Mouse (Mus musculus) bone marrow macrophage, adult 2 months (primary cell): Measurements from ENCODE around the gene Tmem178b. TPM values are rescaled to one million over a fixed set of nuclear protein-coding genes. Genes with fewer than 3 reads are reported as not detected.

Experiments
- H3K27ac ChIP-seq: 2 replicates; pipeline ENCODE4 v1.5.1; 2012; ENCODE audit warnings: low read depth, low read length; ENCODE audit not compliant: insufficient read depth
- H3K4me1 ChIP-seq: 2 replicates; pipeline ENCODE4 v1.6.1; 2012; ENCODE audit warnings: low read length; ENCODE audit not compliant: control insufficient read depth, insufficient read depth
- H3K4me3 ChIP-seq: 2 replicates; pipeline ENCODE4 v1.5.1; 2012; ENCODE audit warnings: mild to moderate bottlenecking, low read length, moderate library complexity; ENCODE audit not compliant: insufficient read depth
- CTCF ChIP-seq: IDR thresholded peaks from 2 replicates; pipeline ENCODE4 v1.5.1; 2012; ENCODE audit warnings: low read depth, mild to moderate bottlenecking, low read length, moderate library complexity
- POLR2A ChIP-seq: IDR thresholded peaks from 2 replicates; pipeline ENCODE4 v1.6.1; 2012; ENCODE audit warnings: mild to moderate bottlenecking, low read depth, low read length, borderline replicate concordance
- polyA plus RNA-seq: library from polyadenylated mRNA; stranded (reverse); fragments of >200 nt; gene quantifications from 2 replicates; pipeline ENCODE4 v1.2.4, GENCODE M21; 2012; ENCODE audit not compliant: missing spikeins, insufficient read depth, insufficient read length

The Tmem178b gene
- polyA plus RNA-seq, 1 experiment, result not detected

- Histone ChIP-seq H3K4me3 (no peak overlapping the region), H3K4me1 (no peaks in the 10 kb centered on the region), H3K27ac (no peak overlapping the region)
- TF ChIP-seq CTCF (no peak), POLR2A (no peak)
Observed at GRCm38 (mm10) chr6:40137831-40138520, 264.9 kb downstream of the Tmem178b start.

DNA sequence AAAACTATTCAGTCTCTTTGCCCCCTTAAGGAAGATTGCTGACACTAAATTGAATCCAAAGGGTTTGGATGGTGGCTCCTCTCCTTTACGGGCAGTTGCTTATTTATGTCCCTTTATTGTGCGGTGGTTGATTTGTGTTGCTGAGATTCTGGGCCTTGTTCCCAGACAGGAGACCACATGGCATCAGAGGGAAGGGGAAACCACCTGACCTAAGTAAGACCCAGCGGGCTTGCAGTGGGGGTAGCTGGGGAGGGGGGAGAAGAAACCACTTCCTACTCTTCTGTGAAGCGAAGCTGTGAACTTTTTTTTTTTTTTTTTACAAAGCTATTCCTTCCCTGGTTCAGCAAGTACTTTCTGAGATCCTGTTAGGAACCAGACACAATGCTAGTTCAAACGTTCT, 269.5 kb downstream of the Tmem178b start:
- Histone ChIP-seq H3K4me3 (no peak overlapping the region), H3K4me1 (no peaks in the 10 kb centered on the region), H3K27ac (no peak overlapping the region)
- TF ChIP-seq CTCF (no peak), POLR2A (no peak)

GRCm38 (mm10) chr6:40144371-40144770, 271.3 kb downstream of the Tmem178b start:
- H3K4me1 ChIP-seq, result no peaks in the 10 kb centered on the region
- no peak overlapping the region for H3K4me3 ChIP-seq
- TF ChIP-seq POLR2A (no peak), CTCF (no peak)
- no peak overlapping the region for H3K27ac ChIP-seq

DNA sequence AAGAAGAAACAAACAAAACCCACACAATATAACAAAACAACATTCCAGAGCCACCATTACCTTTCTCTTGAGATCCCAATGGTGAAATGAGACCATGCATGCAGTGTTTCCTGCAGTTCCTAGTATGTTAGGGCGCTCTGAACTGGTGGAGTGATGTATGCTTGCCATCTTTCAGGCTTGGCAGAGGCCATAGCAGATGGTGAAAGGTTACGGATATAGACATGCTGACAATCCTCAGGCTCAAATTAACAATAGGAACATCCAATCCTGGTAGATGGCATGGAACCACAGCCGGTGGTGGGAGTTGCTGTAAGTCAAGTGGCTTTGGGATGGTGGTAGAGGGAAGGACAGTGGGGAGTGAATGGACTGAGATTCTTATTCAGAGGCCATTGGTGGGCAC, 272.5 kb downstream of the Tmem178b start:
- H3K27ac ChIP-seq, result no peak overlapping the region
- TF ChIP-seq POLR2A, result no peak
- TF ChIP-seq CTCF, result no peak
- H3K4me3 ChIP-seq, result no peak overlapping the region
- H3K4me1 ChIP-seq, result no peaks in the 10 kb centered on the region

DNA sequence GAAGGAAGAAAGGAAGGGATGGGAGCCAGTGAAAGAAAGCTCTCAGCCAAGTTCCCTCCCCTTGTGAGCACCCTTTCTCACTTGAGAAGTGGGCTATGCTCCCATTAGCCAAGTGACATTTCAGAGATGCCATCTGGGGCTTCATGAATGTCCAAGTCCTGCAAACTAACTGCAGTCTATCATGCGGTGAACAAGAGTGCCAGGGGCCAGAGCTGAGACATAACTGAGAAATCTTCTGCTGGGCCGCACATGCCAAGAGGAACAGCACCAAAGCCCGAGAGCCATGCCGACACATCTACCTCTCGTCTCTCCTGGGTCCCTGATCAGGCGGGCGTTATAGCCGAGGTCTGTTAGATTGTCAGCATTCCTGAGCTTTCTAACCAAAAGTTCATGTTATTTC, 279.2 kb downstream of the Tmem178b start:
- Histone ChIP-seq H3K27ac (no peak overlapping the region), H3K4me1 (no peaks in the 10 kb centered on the region), H3K4me3 (no peak overlapping the region)
- no peak for TF ChIP-seq CTCF
- no peak for TF ChIP-seq POLR2A

GRCm38 (mm10) chr6:40161381-40161780, 288.3 kb downstream of the Tmem178b start:
- Histone ChIP-seq H3K27ac (no peak overlapping the region), H3K4me3 (no peak overlapping the region), H3K4me1 (no peaks in the 10 kb centered on the region)
- TF ChIP-seq POLR2A (no peak), CTCF (no peak)

- Histone ChIP-seq H3K4me3 (no peak overlapping the region), H3K4me1 (no peaks in the 10 kb centered on the region), H3K27ac (no peak overlapping the region)
- TF ChIP-seq POLR2A, result no peak
- TF ChIP-seq CTCF, result no peak
Observed at GRCm38 (mm10) chr6:40173559-40173958, 300.5 kb downstream of the Tmem178b start.

DNA sequence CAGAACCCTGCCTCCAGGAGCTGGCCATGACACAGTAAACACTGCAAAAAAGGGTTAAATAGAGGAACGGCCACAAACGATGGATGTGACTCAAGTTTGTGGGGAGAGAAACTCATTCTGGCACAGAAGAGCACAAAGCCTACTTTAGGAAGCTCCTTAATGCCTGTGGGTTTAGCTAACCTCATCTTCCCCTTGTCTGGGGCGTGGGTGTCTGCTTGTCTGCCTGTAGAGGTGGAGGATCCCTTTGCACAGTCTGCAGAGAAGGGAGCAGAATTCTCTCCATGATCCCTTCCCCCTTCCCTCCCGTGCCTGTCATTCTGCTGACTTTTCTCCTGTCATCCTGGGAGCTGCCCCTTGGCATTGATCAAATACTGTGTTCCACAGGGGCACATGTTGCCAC, 304.8 kb downstream of the Tmem178b start:
- no peak overlapping the region for H3K27ac ChIP-seq
- TF ChIP-seq CTCF, result no peak
- no peak for TF ChIP-seq POLR2A

DNA sequence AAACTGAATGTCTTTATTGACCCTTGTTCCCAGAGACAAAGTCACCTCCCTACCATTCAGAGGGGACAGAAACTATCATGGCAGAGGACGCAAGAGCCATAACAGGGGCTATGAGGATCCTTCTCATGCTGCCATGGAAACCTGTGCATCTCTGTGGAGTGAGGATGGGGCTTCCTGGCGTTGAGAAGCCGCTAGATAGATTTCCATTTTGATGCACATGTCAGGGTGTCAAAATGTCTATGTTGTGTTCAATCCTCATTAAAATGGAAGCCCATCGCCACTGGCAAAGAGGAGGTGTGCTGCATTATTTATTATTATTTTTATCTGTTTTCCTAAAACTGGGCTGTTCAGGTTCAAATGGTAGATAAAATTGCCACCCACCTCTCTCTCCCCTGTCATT, 307.5 kb downstream of the Tmem178b start:
- Histone ChIP-seq H3K4me1 (no peaks in the 10 kb centered on the region), H3K27ac (no peak overlapping the region), H3K4me3 (no peak overlapping the region)
- TF ChIP-seq POLR2A, result no peak
- TF ChIP-seq CTCF, result no peak

More for the DNA sequence above, 304.8 kb downstream of the Tmem178b start:
- H3K4me3 ChIP-seq, result no peak overlapping the region
- H3K4me1 ChIP-seq, result no peaks in the 10 kb centered on the region

DNA sequence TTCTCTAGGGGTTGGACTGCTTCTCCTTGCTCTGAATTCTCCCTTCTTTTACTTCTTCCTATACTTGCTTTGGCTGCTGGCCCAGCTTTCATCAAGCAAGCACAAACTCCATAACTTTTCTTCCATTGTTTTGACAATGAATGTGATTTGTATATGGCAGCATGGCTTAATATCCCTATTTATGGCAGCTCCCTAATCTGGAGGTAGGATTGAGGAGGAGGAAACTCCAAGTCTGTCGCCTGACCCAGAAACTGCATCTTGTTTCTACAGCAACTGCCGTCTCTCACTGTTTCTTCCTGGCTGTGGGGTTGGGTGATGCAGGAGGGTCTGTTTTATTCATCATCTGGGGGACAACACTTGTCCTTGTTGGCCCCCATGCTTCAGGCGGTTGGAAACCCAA, 327.6 kb downstream of the Tmem178b start:
- H3K4me3 ChIP-seq, result no peak overlapping the region
- no peak overlapping the region for H3K27ac ChIP-seq
- H3K4me1 ChIP-seq, result no peaks in the 10 kb centered on the region
- no peak for TF ChIP-seq POLR2A

DNA sequence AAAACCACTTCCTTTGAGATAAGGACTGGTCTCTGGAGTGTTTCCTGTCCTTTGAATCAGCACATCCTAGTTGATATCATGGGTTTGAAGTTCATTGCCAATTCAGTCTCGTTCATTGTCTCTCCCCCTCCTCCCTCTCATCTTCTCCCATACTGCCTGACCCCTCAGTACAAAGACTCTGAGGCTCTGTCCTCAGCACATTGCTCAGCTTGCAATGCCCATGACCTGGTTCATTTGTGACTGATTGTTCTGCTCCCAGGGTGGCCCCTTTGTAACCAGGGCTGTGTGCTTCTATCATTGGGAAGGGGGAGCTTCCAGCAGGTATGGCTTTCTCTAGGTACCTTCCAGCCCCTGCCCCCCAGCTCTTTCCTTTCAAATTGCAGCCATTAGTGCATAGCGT, 329.5 kb downstream of the Tmem178b start:
- Histone ChIP-seq H3K4me1 (no peaks in the 10 kb centered on the region), H3K4me3 (no peak overlapping the region), H3K27ac (no peak overlapping the region)
- TF ChIP-seq CTCF, result no peak
